Mouse (Mus musculus) embryonic facial prominence, embryonic 12.5 days (tissue): Measurements from ENCODE around the gene Tmem81. TPM values are rescaled to one million over a fixed set of nuclear protein-coding genes. Genes with fewer than 3 reads are reported as not detected.

Source experiments
- ATAC-seq: fragments of 200-750 bp; cut with Nextera tagmentation; 2 replicates; pipeline ENCODE4 v1.8.0; 2017; ENCODE audit not compliant: insufficient number of reproducible peaks, insufficient read depth, low FRiP score, low TSS enrichment
- H3K27ac ChIP-seq: fragments of 300-500 bp; sonication (generic); 2 replicates; pipeline ENCODE4 v1.5.1; 2016; ENCODE audit warnings: mild to moderate bottlenecking
- H3K27me3 ChIP-seq: fragments of 300-500 bp; sonication (generic); 2 replicates; pipeline ENCODE4 v1.6.1; 2016; ENCODE audit warnings: mild to moderate bottlenecking, moderate library complexity
- H3K36me3 ChIP-seq: fragments of 300-500 bp; sonication (generic); 2 replicates; pipeline ENCODE4 v1.6.1; 2016; ENCODE audit warnings: mild to moderate bottlenecking
- H3K4me1 ChIP-seq: fragments of 300-500 bp; sonication (generic); 2 replicates; pipeline ENCODE4 v1.6.1; 2016
- H3K4me2 ChIP-seq: fragments of 300-500 bp; sonication (generic); replicated peaks from 2 replicates; pipeline ENCODE4 v1.6.1; 2016; ENCODE audit warnings: mild to moderate bottlenecking, moderate library complexity
- H3K4me3 ChIP-seq: fragments of 300-500 bp; sonication (generic); 2 replicates; pipeline ENCODE4 v1.5.1; 2016; ENCODE audit warnings: mild to moderate bottlenecking
- H3K9ac ChIP-seq: fragments of 300-500 bp; sonication (generic); 2 replicates; pipeline ENCODE4 v1.6.1; 2016; ENCODE audit warnings: mild to moderate bottlenecking, moderate library complexity
- H3K9me3 ChIP-seq: fragments of 300-500 bp; sonication (generic); 2 replicates; pipeline ENCODE4 v1.6.1; 2016; ENCODE audit warnings: mild to moderate bottlenecking, moderate library complexity
- WGBS: fragments of 180-500 bp; shearing (Covaris S2); methylation state at CpG from one replicate; pipeline ENCODE4 v1.1.7; 2016; 5-methylcytosine and 5-hydroxymethylcytosine counted together
- polyA plus RNA-seq: library from polyadenylated mRNA; unstranded; fragments of >200 nt; fragmentation: Nextera tagmentation; extraction: Ambion mirVana; gene quantifications from 2 replicates; pipeline ENCODE4 v1.2.1, GENCODE M21; 2016

Gene Tmem81
- polyA plus RNA-seq, 1 experiment from 2014 or later: 1.7 TPM

GRCm38 (mm10) chr1:132540701-132541100 lies 34.7 kb downstream of the Tmem81 start:
- 0 out of 2 replicates have a peak overlapping the region, but pooled peaks have one; percentile 23 for H3K4me2 ChIP-seq
- H3K4me3 ChIP-seq: no peak overlapping the region
- 58% methylated on average over 7 of the region's 7 CpGs for whole genome bisulfite sequencing

DNA sequence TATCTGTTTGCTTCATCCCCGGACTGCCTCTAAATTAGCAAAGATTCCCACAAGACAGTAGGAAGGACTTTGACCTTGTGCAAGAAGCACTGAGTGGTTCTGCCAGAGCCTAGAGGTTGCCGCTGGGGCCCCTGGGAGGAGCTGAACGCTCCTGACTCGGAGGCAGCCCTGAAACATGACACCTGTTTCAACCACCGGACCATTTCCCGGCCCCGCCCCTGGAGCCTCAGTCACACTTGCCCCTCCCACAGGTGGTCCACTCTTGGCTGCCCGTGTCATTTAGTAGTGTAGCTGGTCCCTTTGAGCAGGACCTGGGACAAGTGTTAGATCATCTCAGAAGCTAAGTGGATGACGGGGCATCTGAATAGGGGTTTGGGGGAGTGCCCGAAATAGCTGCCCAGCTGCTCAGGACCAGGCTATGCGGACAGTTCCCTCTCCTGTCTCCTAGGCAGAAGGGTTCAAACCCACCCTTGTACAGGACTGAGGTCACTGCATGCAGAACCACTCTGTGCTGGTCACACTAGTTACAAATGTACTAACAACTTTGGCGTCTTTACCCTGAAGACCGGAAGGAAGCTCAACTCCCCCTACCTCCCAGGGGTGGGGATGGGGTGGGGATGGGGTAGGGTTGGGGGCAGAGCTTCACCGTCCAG lies 35.3 kb downstream of the Tmem81 start:
- Histone ChIP-seq H3K27ac (no peak overlapping the region), H3K4me3 (no peak overlapping the region), H3K9me3 (no peaks in the 10 kb centered on the region), H3K9ac (no peak overlapping the region), H3K4me2 (peak overlapping the region; percentile 23; the same call in 1 of the 2 replicates), H3K4me1 (peaks cover 23% of the 10 kb centered on the region), H3K27me3 (peaks cover 64% of the 10 kb centered on the region), H3K36me3 (no peaks in the 10 kb centered on the region)
- WGBS: 5% methylated on average over 14 of the region's 14 CpGs
- ATAC-seq: no peak; the same call in 1 of the 2 replicates

More at GRCm38 (mm10) chr1:132540701-132541100, 34.7 kb downstream of the Tmem81 start:
- Histone ChIP-seq H3K9ac (no peak overlapping the region), H3K9me3 (no peaks in the 10 kb centered on the region), H3K27me3 (peaks cover 64% of the 10 kb centered on the region), H3K4me1 (peaks cover 23% of the 10 kb centered on the region), H3K36me3 (no peaks in the 10 kb centered on the region), H3K27ac (no peak overlapping the region)
- ATAC-seq: no peak

DNA sequence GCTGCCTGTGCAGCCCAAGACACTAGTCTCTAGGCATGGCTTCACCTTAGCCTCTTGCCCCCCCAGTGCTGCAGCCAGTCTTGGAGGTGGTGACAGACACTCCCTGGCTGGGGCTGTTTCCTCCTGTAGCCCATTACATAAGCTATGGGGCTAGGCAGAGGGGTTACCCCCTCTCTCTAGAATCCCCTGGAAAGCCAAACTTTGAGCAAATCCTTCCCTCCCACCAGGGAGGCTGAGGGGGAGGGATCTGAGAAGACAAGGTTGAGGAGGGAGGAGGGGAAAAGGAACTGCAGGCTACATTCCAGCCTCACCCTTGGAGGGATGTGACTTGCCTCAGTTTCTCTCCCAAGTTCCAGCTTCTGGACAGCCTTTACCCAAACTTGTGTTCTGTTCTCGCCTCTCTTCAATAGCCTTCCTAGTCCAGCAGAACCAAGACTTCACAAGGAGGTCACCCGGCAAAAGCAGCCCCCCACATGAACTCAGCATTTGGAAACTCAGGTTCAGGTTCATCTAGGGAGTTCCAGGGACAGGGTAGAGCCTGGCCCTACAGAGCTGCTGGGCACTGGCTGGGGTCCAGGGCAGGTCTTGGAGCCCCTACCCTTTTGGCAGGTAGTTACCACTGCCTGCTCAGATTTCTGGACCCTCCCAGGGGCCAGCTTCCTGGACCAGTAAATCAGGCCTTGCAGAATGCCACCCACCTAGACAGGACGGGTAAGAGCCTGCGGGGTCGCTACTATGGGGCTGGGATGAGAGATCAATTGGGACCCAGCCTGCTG lies 36.0 kb downstream of the Tmem81 start:
- Histone ChIP-seq H3K9ac (peak overlapping the region; percentile 19; the same call in 1 of the 2 replicates), H3K9me3 (no peaks in the 10 kb centered on the region), H3K27ac (no peak overlapping the region), H3K36me3 (no peaks in the 10 kb centered on the region), H3K4me3 (peak overlapping the region; percentile 34), H3K4me1 (peaks cover 23% of the 10 kb centered on the region), H3K4me2 (peak overlapping the region; percentile 58), H3K27me3 (peaks cover 64% of the 10 kb centered on the region)
- WGBS: 5% methylated on average over 5 of the region's 5 CpGs
- ATAC-seq: no peak

GRCm38 (mm10) chr1:132542762-132543306 lies 36.8 kb downstream of the Tmem81 start, which contains the start of gene Cntn2:
TSS of gene Cntn2 (minus strand) at chr1:132543256.
- H3K4me1 ChIP-seq: peaks cover 23% of the 10 kb centered on the region
- H3K27me3 ChIP-seq: peaks cover 64% of the 10 kb centered on the region
- peak within 1 kb of the TSS; percentile 34 for H3K4me3 ChIP-seq
- no peaks in the 10 kb centered on the region for H3K9me3 ChIP-seq
- 2% methylated on average over 30 of the region's 30 CpGs for WGBS
- peak within 1 kb of the TSS; percentile 58 for H3K4me2 ChIP-seq
- H3K27ac ChIP-seq: no peak within 1 kb of the TSS
- no peaks in the 10 kb centered on the region for H3K36me3 ChIP-seq
- ATAC-seq: peak; percentile 57; the same call in 1 of the 2 replicates
- H3K9ac ChIP-seq: peak within 1 kb of the TSS; percentile 19; the same call in 1 of the 2 replicates

- Histone ChIP-seq H3K4me1 (peaks cover 23% of the 10 kb centered on the region), H3K27ac (no peak overlapping the region), H3K36me3 (no peaks in the 10 kb centered on the region), H3K9me3 (no peaks in the 10 kb centered on the region), H3K9ac (no peak overlapping the region), H3K4me2 (no peak overlapping the region), H3K27me3 (peaks cover 62% of the 10 kb centered on the region), H3K4me3 (no peak overlapping the region)
- WGBS: 65% methylated on average over 8 of the region's 8 CpGs
- no peak for ATAC-seq
These were observed 37.8 kb downstream of the Tmem81 start for GRCm38 (mm10) chr1:132543789-132544188.

DNA sequence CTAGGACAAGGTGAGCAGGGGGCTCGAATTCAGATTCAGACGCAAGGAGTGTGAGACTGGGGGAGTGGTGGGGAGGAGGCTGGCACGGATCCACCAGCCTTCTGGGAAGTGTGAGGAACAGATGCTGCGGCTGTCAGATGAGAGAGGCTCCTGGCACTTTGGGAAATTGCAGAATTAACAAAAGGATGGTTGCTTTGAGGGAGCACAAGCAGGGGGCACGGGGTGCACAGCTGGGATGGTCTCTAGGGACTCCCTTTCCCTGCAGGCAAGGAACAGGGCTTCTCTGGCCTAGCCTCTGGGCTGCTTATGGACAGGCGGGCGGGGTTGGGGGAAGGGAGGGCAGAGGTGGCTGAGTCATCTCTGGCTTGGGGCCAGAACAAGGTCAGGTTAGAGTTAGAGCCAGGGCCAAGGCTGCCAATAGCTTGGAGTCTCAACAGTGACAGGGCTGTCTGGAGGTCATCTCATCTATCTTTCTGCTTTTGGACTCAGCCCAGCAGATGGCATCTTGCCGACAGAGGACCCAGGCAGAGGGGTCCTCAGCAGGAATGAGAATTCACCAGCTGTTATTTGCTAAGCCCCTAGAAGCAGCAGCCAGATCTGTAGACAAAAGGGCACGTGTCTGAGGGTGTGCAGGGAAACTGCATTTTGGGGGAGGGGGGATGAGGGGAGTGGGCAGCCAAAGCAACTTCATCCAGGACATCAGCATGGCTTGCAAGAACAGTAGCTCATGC lies 52.0 kb downstream of the Tmem81 start:
- Histone ChIP-seq H3K4me1 (peaks cover 31% of the 10 kb centered on the region), H3K27ac (0 out of 2 replicates have a peak overlapping the region, but pooled peaks have one; percentile 17), H3K27me3 (no peaks in the 10 kb centered on the region), H3K9ac (no peak overlapping the region), H3K36me3 (no peaks in the 10 kb centered on the region), H3K9me3 (no peaks in the 10 kb centered on the region), H3K4me2 (no peak overlapping the region), H3K4me3 (no peak overlapping the region)
- peak; percentile 49 for ATAC-seq
- WGBS: 30% methylated on average over 9 of the region's 9 CpGs

Other genes with a start within 250 kb of the Tmem81 start
- 0.47 and 0.87 TPM in 2 replicates for gene Klhdc8a, start 207.6 kb upstream of the Tmem81 start, polyA plus RNA-seq
- 6.3 TPM in 2 replicates for gene Nuak2, start 190.1 kb upstream of the Tmem81 start, polyA plus RNA-seq
- 22.0 and 22.1 TPM in 2 replicates for gene Tmcc2, start 114.9 kb upstream of the Tmem81 start, polyA plus RNA-seq
- 16.1 and 17.2 TPM in 2 replicates for gene Dstyk, start 88.7 kb upstream of the Tmem81 start, polyA plus RNA-seq
- 56.6 and 62.2 TPM in 2 replicates for gene Rbbp5, start 28.9 kb upstream of the Tmem81 start, polyA plus RNA-seq
- 18.7 and 23.0 TPM in 2 replicates for gene Cntn2, start 37.0 kb downstream of the Tmem81 start, polyA plus RNA-seq
- gene Nfasc, start 235.6 kb downstream of the Tmem81 start, polyA plus RNA-seq: 3.5 and 5.4 TPM in 2 replicates